Mouse (Mus musculus): ENCODE data around the gene Piezo1. TPM values are rescaled to one million over a fixed set of nuclear protein-coding genes. Genes with fewer than 3 reads are reported as not detected.
"Not testable (repeated sequence)": the region's sequence is repeated elsewhere in the genome, so short reads cannot be mapped to it uniquely, and the experiment has no call there.

The Piezo1 gene
- polyA plus RNA-seq, 1 experiment = 6.8 TPM

DNA sequence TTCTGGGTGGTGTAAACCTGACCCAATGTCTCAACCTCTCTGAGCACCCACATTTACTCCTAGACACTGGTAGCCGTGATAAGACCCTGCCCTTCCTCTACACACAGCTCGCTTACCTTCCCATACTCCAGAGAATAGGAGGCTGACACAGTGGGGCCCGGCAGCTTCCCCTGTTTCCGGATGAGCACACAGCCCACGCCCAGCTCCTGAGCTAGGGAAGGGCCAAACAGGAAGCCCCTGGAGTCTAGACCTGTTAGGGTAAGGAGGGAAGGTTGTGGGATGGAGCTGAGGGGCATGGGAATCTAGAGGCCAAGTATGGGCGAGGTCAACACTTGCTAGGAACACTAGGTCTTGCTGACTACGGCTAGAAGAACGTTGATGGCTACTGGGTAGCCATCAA is 24.2 kb upstream of the Piezo1 start:
- no peaks in the 10 kb centered on the region for H3K36me3 ChIP-seq (ENCODE audit: control insufficient read depth, insufficient read depth, low read length)
- TF ChIP-seq POLR2A (IDR thresholded peaks at IDR 0.05; ENCODE audit: control insufficient read depth, low read depth, low read length) (no peak), CTCF (IDR thresholded peaks at IDR 0.05; ENCODE audit: control insufficient read depth, insufficient read depth, insufficient replicate concordance, low read depth, low read length) (no peak)
- H3K27me3 ChIP-seq (ENCODE audit: control insufficient read depth, insufficient read depth, low read length) = no peaks in the 10 kb centered on the region
- H3K4me1 ChIP-seq (ENCODE audit: control insufficient read depth, insufficient read depth, low read length) = peaks cover 12% of the 10 kb centered on the region
- H3K27ac ChIP-seq (ENCODE audit: control insufficient read depth, insufficient read depth, low read depth, low read length) = no peak overlapping the region
- H3K4me3 ChIP-seq (ENCODE audit: control insufficient read depth, low read depth, low read length) = peak overlapping the region; percentile 94; the same call in 1 of the 2 replicates

DNA sequence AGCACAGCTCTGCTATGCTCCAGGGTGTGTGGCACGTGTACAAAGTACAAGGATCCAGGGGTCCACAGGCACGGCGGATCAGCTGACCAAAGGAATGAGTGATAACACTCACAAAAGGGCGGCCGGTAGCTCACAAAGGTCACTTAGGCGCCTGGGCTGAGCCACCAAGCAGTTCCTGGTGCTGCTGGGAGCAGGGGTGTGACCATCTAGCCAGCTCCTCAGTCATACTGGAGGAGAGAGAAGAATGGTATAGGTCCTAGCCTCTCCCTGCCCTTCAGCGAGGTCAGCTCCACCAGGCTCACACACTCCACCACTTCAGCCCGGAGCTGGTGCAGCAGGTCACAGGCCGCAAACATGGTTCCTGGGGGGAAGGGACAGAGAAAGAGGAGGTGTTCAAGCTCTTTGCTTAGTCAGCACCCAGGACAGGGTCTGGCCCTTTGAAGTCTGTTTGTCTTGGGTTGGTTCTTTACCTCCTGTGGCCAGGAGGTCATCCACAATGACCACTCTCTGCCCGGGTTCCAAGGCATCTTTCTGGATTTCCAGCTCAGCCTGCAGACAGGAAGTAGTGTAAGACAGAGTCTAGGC is 23.6 kb upstream of the Piezo1 start:
- no peak for TF ChIP-seq POLR2A (IDR thresholded peaks at IDR 0.05; ENCODE audit: control insufficient read depth, low read depth, low read length)
- TF ChIP-seq CTCF (IDR thresholded peaks at IDR 0.05; ENCODE audit: control insufficient read depth, insufficient read depth, insufficient replicate concordance, low read depth, low read length) = no peak
- no peak overlapping the region for H3K27ac ChIP-seq (ENCODE audit: control insufficient read depth, insufficient read depth, low read depth, low read length)
- no peaks in the 10 kb centered on the region for H3K36me3 ChIP-seq (ENCODE audit: control insufficient read depth, insufficient read depth, low read length)
- no peak overlapping the region for H3K4me3 ChIP-seq (ENCODE audit: control insufficient read depth, low read depth, low read length)
- peaks cover 12% of the 10 kb centered on the region for H3K4me1 ChIP-seq (ENCODE audit: control insufficient read depth, insufficient read depth, low read length)
- no peaks in the 10 kb centered on the region for H3K27me3 ChIP-seq (ENCODE audit: control insufficient read depth, insufficient read depth, low read length)

DNA sequence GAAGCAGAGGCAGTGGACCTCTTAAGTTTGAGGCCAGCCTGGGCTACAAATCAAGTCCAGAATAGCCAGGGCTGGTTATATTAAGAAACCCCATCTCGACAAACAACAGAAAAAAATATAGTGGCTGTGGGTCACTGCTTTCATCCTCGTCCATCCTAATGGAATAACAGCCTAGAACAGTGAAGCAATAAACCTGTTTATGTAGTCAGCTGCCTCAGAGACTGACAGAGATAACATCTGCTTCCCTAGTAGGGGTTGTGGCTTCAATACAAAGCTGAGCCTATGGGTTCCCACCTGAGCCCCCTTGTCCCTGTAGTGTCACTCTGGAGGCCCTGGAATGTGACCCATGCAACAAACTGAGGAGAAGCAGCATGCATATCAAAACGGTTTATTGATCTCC is 23.1 kb upstream of the Piezo1 start:
- H3K4me3 ChIP-seq (ENCODE audit: control insufficient read depth, low read depth, low read length) = no peak overlapping the region
- TF ChIP-seq POLR2A (IDR thresholded peaks at IDR 0.05; ENCODE audit: control insufficient read depth, low read depth, low read length) = no peak
- H3K36me3 ChIP-seq (ENCODE audit: control insufficient read depth, insufficient read depth, low read length) = no peaks in the 10 kb centered on the region
- H3K4me1 ChIP-seq (ENCODE audit: control insufficient read depth, insufficient read depth, low read length) = peaks cover 12% of the 10 kb centered on the region
- H3K27ac ChIP-seq (ENCODE audit: control insufficient read depth, insufficient read depth, low read depth, low read length) = no peak overlapping the region
- no peaks in the 10 kb centered on the region for H3K27me3 ChIP-seq (ENCODE audit: control insufficient read depth, insufficient read depth, low read length)

DNA sequence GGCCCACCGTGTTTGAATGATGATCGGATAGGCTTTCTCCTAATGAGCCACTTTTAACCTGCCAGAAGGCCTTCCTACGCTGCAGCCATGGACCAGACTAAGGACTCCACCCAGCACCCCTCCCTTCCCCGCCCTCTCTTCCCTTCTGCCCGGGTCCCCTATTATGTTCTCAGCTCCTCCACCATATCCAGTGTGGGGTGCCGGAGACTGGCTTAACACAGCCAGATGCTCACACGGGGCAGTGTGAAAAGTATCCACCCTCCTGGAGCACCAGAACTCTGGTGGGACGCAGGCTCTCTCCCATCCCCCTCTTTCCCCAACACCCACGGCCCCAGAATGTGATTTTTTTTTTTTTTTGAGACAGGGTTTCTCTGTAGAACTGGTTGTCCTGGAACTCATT is 22.4 kb upstream of the Piezo1 start:
- no peaks in the 10 kb centered on the region for H3K27me3 ChIP-seq (ENCODE audit: control insufficient read depth, insufficient read depth, low read length)
- no peak overlapping the region for H3K4me3 ChIP-seq (ENCODE audit: control insufficient read depth, low read depth, low read length)
- TF ChIP-seq CTCF (IDR thresholded peaks at IDR 0.05; ENCODE audit: control insufficient read depth, insufficient read depth, insufficient replicate concordance, low read depth, low read length) = no peak
- TF ChIP-seq POLR2A (IDR thresholded peaks at IDR 0.05; ENCODE audit: control insufficient read depth, low read depth, low read length) = no peak
- peaks cover 15% of the 10 kb centered on the region for H3K4me1 ChIP-seq (ENCODE audit: control insufficient read depth, insufficient read depth, low read length)
- H3K27ac ChIP-seq (ENCODE audit: control insufficient read depth, insufficient read depth, low read depth, low read length) = no peak overlapping the region
- H3K36me3 ChIP-seq (ENCODE audit: control insufficient read depth, insufficient read depth, low read length) = no peaks in the 10 kb centered on the region

DNA sequence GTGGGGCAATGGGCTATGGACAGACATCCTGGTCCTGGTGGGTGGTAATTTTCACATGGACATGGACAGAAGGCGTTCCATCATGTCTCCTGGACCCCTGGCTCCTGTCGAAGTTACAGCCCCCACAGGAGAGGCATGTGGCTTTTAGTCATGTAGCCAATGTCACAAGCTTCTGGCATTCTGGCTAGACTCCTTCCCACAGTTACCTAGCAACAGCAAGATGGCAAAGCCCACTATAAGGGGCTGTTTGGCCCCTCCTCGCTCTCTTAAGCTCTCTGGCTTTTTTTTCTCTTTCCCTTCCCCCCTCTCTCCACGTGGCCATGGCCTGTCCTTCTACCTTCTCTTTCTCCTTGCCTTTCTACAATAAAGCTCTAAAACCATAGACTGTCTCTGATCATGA is 22.0 kb upstream of the Piezo1 start:
- H3K4me3 ChIP-seq (ENCODE audit: control insufficient read depth, low read depth, low read length); H3K36me3 ChIP-seq (ENCODE audit: control insufficient read depth, insufficient read depth, low read length); H3K27me3 ChIP-seq (ENCODE audit: control insufficient read depth, insufficient read depth, low read length); H3K27ac ChIP-seq (ENCODE audit: control insufficient read depth, insufficient read depth, low read depth, low read length): not testable (repeated sequence)
- peaks cover 18% of the 10 kb centered on the region for H3K4me1 ChIP-seq (ENCODE audit: control insufficient read depth, insufficient read depth, low read length)

DNA sequence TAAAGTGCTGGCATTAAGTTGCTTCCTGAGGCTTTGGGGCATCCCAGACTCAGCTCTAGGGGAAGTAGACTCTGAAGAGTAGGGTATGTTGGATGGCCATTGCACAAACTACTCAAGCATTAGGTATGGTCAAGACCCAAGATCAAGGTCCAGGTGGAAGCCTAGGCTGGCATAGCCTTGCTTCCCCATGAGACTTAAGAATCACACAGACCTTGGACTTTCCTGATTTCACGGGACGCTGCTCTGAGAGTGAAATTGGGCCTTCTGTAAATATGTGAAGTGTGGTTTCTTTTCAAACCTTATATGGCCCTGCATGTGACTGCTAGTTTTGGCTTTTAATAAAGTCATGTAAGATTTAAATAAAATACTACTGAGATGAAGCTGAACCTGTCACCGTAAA is 21.6 kb upstream of the Piezo1 start:
- Histone ChIP-seq H3K27me3 (ENCODE audit: control insufficient read depth, insufficient read depth, low read length) (no peaks in the 10 kb centered on the region), H3K27ac (ENCODE audit: control insufficient read depth, insufficient read depth, low read depth, low read length) (no peak overlapping the region), H3K4me3 (ENCODE audit: control insufficient read depth, low read depth, low read length) (no peak overlapping the region), H3K36me3 (ENCODE audit: control insufficient read depth, insufficient read depth, low read length) (no peaks in the 10 kb centered on the region), H3K4me1 (ENCODE audit: control insufficient read depth, insufficient read depth, low read length) (peaks cover 18% of the 10 kb centered on the region)
- TF ChIP-seq CTCF (IDR thresholded peaks at IDR 0.05; ENCODE audit: control insufficient read depth, insufficient read depth, insufficient replicate concordance, low read depth, low read length) = no peak
- no peak for TF ChIP-seq POLR2A (IDR thresholded peaks at IDR 0.05; ENCODE audit: control insufficient read depth, low read depth, low read length)

DNA sequence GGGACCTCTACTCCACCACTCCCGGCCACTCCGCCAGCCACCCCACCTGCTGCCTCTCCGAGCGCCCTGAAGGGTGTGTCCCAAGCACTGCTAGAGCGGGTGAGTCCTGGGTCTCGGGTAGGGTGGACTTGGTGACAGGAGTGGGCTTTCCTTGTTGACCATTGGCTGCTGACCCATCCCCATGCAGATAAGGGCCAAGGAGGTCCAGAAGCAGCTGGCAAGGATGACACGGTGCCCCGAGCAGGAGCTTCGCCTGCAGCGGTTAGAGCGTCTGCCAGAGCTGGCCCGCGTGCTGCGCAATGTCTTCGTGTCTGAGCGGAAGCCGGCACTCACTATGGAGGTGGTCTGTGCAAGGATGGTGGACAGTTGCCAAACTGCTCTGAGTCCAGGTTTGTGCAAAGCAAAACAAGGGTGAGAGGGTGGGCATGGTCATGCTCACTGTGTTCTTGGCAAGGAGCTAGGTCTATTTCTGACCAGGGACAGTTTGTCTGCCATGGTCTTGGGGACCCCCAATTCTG is 20.7 kb upstream of the Piezo1 start:
- H3K27me3 ChIP-seq (ENCODE audit: control insufficient read depth, insufficient read depth, low read length) = no peaks in the 10 kb centered on the region
- no peak overlapping the region for H3K27ac ChIP-seq (ENCODE audit: control insufficient read depth, insufficient read depth, low read depth, low read length)
- peaks cover 21% of the 10 kb centered on the region for H3K4me1 ChIP-seq (ENCODE audit: control insufficient read depth, insufficient read depth, low read length)
- H3K4me3 ChIP-seq (ENCODE audit: control insufficient read depth, low read depth, low read length) = no peak overlapping the region
- TF ChIP-seq POLR2A (IDR thresholded peaks at IDR 0.05; ENCODE audit: control insufficient read depth, low read depth, low read length) (no peak), CTCF (IDR thresholded peaks at IDR 0.05; ENCODE audit: control insufficient read depth, insufficient read depth, insufficient replicate concordance, low read depth, low read length) (no peak)
- H3K36me3 ChIP-seq (ENCODE audit: control insufficient read depth, insufficient read depth, low read length) = no peaks in the 10 kb centered on the region

DNA sequence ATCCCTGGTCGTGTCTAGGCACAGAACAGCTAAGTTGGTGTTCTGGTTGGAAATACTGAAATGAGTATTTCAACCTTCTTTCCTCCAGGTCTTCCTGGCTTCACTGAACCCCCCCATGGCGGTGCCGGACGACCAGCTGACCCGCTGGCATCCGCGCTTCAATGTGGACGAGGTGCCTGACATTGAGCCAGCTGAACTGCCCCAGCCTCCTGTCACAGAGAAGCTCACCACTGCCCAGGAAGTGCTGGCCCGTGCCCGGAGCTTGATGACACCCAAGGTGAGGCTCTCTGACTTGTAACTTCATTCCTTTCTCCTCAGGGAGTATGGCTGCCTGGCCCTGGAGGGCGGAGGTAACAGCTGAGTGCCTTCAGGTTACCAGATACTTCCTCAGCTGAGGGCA is 20.0 kb upstream of the Piezo1 start:
- H3K4me3 ChIP-seq (ENCODE audit: control insufficient read depth, low read depth, low read length) = no peak overlapping the region
- peaks cover 23% of the 10 kb centered on the region for H3K4me1 ChIP-seq (ENCODE audit: control insufficient read depth, insufficient read depth, low read length)
- no peaks in the 10 kb centered on the region for H3K36me3 ChIP-seq (ENCODE audit: control insufficient read depth, insufficient read depth, low read length)

More for the DNA sequence above, 20.0 kb upstream of the Piezo1 start:
- Histone ChIP-seq H3K27me3 (ENCODE audit: control insufficient read depth, insufficient read depth, low read length) (no peaks in the 10 kb centered on the region), H3K27ac (ENCODE audit: control insufficient read depth, insufficient read depth, low read depth, low read length) (no peak overlapping the region)
- TF ChIP-seq CTCF (IDR thresholded peaks at IDR 0.05; ENCODE audit: control insufficient read depth, insufficient read depth, insufficient replicate concordance, low read depth, low read length) = no peak

All from testis, adult 2 months (tissue).